Mouse (Mus musculus) liver, embryonic 16.5 days (tissue): Measurements from ENCODE around the gene Stk24. TPM values are rescaled to one million over a fixed set of nuclear protein-coding genes. Genes with fewer than 3 reads are reported as not detected.
A peak's percentile ranks its signal among the peaks of the same experiment; 100 is the strongest.

ENCODE experiments used
- ATAC-seq: fragments of 200-750 bp; cut with Nextera tagmentation; 2 replicates; pipeline ENCODE4 v1.8.0; 2017; ENCODE audit warnings: low read depth, mild to moderate bottlenecking, moderate number of reproducible peaks, moderate library complexity
- H3K27ac ChIP-seq: fragments of 300-500 bp; sonication (generic); 2 replicates; pipeline ENCODE4 v1.5.1; 2014; ENCODE audit warnings: mild to moderate bottlenecking, low read length
- H3K27me3 ChIP-seq: fragments of 300-500 bp; sonication (generic); 2 replicates; pipeline ENCODE4 v1.6.1; 2014; ENCODE audit warnings: low read depth, low read length, mixed read lengths; ENCODE audit not compliant: control insufficient read depth, insufficient read depth
- H3K36me3 ChIP-seq: fragments of 300-500 bp; sonication (generic); 2 replicates; pipeline ENCODE4 v1.6.1; 2014; ENCODE audit warnings: mild to moderate bottlenecking; ENCODE audit not compliant: control insufficient read depth, insufficient read depth
- H3K4me1 ChIP-seq: fragments of 300-500 bp; sonication (generic); 2 replicates; pipeline ENCODE4 v1.6.1; 2014; ENCODE audit warnings: low read depth, low read length, mixed read lengths; ENCODE audit not compliant: control insufficient read depth
- H3K4me2 ChIP-seq: fragments of 300-500 bp; sonication (generic); 2 replicates; pipeline ENCODE4 v1.6.1; 2014; ENCODE audit warnings: low read depth, low read length, mixed read lengths
- H3K4me3 ChIP-seq: fragments of 300-500 bp; sonication (generic); 2 replicates; pipeline ENCODE4 v1.5.1; 2014; ENCODE audit warnings: low read depth, mild to moderate bottlenecking, low read length
- H3K9ac ChIP-seq: fragments of 300-500 bp; sonication (generic); 2 replicates; pipeline ENCODE4 v1.6.1; 2014; ENCODE audit warnings: low read depth, low read length
- H3K9me3 ChIP-seq: fragments of 300-500 bp; sonication (generic); replicated peaks from 2 replicates; pipeline ENCODE4 v1.6.1; 2016; ENCODE audit warnings: low read length; ENCODE audit not compliant: control insufficient read depth
- WGBS: fragments of 180-500 bp; shearing (Covaris S2); extraction: QIAGEN DNeasy Blood & Tissue Kit; methylation state at CpG from one replicate; pipeline ENCODE4 v1.1.7; 2014; ENCODE audit not compliant: insufficient replicate concordance; 5-methylcytosine and 5-hydroxymethylcytosine counted together
- polyA plus RNA-seq: library from polyadenylated mRNA; unstranded; fragments of >200 nt; fragmentation: Nextera tagmentation; extraction: Ambion mirVana; gene quantifications from 2 replicates; pipeline ENCODE4 v1.2.1, GENCODE M21; 2015

The Stk24 gene
- polyA plus RNA-seq, 1 experiment from 2014 or later, result 26.1 TPM

GRCm38 (mm10) chr14:121373901-121374300, 5.9 kb downstream of the Stk24 start:
- no peak overlapping the region for H3K4me2 ChIP-seq
- ATAC-seq, result no peak
- peaks cover 74% of the 10 kb centered on the region for H3K4me1 ChIP-seq
- 90% methylated on average over 4 of the region's 4 CpGs for WGBS
- H3K27me3 ChIP-seq, result no peaks in the 10 kb centered on the region
- no peaks in the 10 kb centered on the region for H3K9me3 ChIP-seq
- H3K36me3 ChIP-seq, result peaks cover 6% of the 10 kb centered on the region
- H3K27ac ChIP-seq, result no peak overlapping the region
- no peak overlapping the region for H3K4me3 ChIP-seq
- no peak overlapping the region for H3K9ac ChIP-seq

DNA sequence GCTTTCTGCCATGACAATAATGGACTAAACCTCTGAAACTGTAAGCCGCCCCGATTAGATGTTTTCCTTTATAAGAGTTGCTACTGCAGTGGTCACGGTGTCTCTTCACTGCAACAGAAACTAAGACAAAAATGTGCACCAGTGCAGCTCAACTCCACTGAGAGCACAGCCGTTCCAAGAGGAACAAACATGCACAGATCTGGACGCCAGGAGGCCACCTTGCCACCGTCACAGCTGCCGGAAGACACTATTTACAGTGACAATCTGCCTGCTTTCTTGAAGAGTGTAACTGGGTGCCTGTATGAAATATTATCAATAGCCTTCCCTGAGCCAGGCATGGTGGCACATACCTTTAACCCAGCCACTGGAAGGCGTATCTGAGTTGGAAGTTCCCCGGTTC, 6.8 kb downstream of the Stk24 start:
- H3K4me1 ChIP-seq, result peaks cover 83% of the 10 kb centered on the region
- H3K9ac ChIP-seq, result no peak overlapping the region
- H3K36me3 ChIP-seq, result peaks cover 6% of the 10 kb centered on the region
- ATAC-seq, result no peak
- H3K27ac ChIP-seq, result no peak overlapping the region
- H3K27me3 ChIP-seq, result no peaks in the 10 kb centered on the region
- H3K4me3 ChIP-seq, result no peak overlapping the region
- no peaks in the 10 kb centered on the region for H3K9me3 ChIP-seq
- 59% methylated on average over 9 of the region's 9 CpGs for WGBS
- no peak overlapping the region for H3K4me2 ChIP-seq

- WGBS, result 27% methylated on average over 5 of the region's 5 CpGs
- Histone ChIP-seq H3K4me3 (no peak overlapping the region), H3K27ac (peak overlapping the region; percentile 36), H3K36me3 (peaks cover 6% of the 10 kb centered on the region), H3K9ac (no peak overlapping the region), H3K27me3 (no peaks in the 10 kb centered on the region), H3K9me3 (no peaks in the 10 kb centered on the region), H3K4me1 (peaks cover 85% of the 10 kb centered on the region), H3K4me2 (no peak overlapping the region)
- ATAC-seq, result no peak
Measured at GRCm38 (mm10) chr14:121371911-121372820, 7.6 kb downstream of the Stk24 start.

DNA sequence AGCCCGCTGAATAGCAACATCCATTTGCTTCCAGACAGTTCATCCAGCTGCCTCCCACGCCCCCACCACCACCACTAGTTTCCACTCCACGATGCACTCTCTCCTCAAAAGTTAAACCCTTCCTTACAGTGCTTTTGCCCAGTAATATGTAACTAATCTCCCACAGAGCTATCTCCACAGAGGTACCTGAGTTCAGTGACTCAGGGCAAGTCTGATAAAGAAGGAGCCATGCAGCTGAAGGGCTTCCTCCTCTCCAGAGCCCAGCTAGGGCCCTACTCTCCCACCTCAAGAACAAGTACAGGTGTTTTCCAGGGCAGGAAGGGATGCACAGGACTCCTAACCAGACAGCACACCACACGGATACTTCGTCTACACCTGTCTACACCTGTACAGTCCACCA, 10.4 kb downstream of the Stk24 start:
- ATAC-seq, result no peak
- H3K27ac ChIP-seq, result peak overlapping the region; percentile 51
- no peaks in the 10 kb centered on the region for H3K9me3 ChIP-seq
- 47% methylated on average over 5 of the region's 5 CpGs for WGBS
- 0 out of 2 replicates have a peak, but pooled peaks cover 3% of the 10 kb centered on the region for H3K36me3 ChIP-seq
- H3K27me3 ChIP-seq, result no peaks in the 10 kb centered on the region
- H3K4me1 ChIP-seq, result peaks cover 92% of the 10 kb centered on the region
- H3K4me2 ChIP-seq, result peak overlapping the region; percentile 28
- H3K9ac ChIP-seq, result peak overlapping the region; percentile 44
- H3K4me3 ChIP-seq, result no peak overlapping the region

DNA sequence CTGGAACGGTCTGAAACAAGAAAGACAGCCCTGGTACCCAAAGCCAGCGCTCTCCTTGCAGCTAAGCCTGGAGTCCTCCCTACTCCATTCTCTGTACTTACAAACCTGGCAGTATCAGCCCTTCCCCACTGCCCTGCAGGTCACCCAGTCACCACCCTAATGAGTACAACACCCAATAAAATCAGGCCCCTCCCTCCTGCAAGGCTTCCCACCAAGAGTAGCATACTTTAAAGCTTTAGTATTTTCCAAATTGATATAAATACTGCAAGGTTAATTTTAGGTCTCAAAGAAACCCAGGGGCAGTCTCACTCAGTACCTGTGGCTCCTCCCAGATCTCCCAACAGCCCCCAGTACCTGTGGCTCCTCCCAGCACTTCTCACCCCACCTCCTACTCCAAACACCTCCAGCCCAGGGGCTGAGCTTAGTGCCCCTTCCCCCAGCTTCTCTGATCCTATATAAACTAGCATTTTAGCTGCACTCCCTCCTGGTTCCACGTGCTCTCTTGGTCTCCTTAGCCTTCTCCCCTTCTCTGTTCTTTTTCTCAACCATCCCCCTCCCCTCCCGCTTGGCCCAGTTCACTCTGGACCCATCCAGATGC, 11.6 kb downstream of the Stk24 start:
- Histone ChIP-seq H3K4me1 (peaks cover 90% of the 10 kb centered on the region), H3K27me3 (no peaks in the 10 kb centered on the region), H3K4me2 (peak overlapping the region; percentile 81), H3K4me3 (no peak overlapping the region), H3K9ac (0 out of 2 replicates have a peak overlapping the region, but pooled peaks have one; percentile 14), H3K36me3 (0 out of 2 replicates have a peak, but pooled peaks cover 3% of the 10 kb centered on the region), H3K27ac (peak overlapping the region; percentile 92), H3K9me3 (no peaks in the 10 kb centered on the region)
- 55% methylated on average over 4 of the region's 4 CpGs for WGBS
- ATAC-seq, result peak; percentile 12; the same call in 1 of the 2 replicates

DNA sequence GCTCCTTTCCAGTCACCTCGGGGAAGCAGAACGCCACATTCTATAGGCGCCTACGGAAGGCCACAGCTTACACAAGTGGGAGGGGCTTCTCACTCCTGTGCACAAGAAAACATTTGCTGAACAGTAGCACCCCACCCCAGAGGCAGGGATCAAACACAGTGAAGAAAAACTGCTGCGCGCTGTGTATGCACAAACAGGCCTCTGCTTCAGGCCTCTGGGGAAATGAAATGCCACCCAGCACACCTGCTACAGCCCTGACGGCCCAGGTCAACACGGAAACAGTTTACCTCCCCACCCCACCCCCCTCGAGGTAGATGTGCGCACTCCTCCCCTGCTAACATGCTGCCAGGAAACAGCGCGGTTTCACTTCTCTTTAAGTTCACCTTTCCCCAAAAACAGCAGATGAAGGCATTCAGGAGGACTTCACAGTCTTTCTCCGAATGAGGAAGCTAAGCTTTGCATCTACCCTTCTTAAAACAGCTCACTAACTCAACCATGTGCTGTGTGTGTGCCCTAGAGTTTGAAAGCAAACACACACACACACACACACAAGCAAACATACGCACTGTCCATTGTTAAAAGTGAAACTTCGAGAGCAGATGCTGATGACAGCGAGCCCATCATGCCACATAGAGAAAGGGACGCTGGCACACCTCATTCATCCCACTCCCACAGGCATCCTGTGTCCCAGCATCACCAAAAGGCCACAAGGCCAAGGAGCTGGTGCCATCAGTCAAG, 13.7 kb downstream of the Stk24 start:
- peaks cover 93% of the 10 kb centered on the region for H3K4me1 ChIP-seq
- no peaks in the 10 kb centered on the region for H3K36me3 ChIP-seq
- WGBS, result 11% methylated on average over 17 of the region's 17 CpGs
- H3K4me3 ChIP-seq, result peak overlapping the region; percentile 47
- no peaks in the 10 kb centered on the region for H3K27me3 ChIP-seq
- H3K9me3 ChIP-seq, result no peaks in the 10 kb centered on the region
- peak; percentile 79 for ATAC-seq
- peak overlapping the region; percentile 81 for H3K4me2 ChIP-seq
- peak overlapping the region; percentile 92 for H3K27ac ChIP-seq
- peak overlapping the region; percentile 58 for H3K9ac ChIP-seq

- Histone ChIP-seq H3K9ac (peak overlapping the region; percentile 58), H3K36me3 (no peaks in the 10 kb centered on the region), H3K27ac (peak overlapping the region; percentile 92), H3K9me3 (no peaks in the 10 kb centered on the region), H3K4me1 (peaks cover 95% of the 10 kb centered on the region), H3K27me3 (no peaks in the 10 kb centered on the region), H3K4me3 (peak overlapping the region; percentile 47), H3K4me2 (peak overlapping the region; percentile 81)
- peak; percentile 84 for ATAC-seq
- 10% methylated on average over 7 of the region's 7 CpGs for WGBS
Measured at GRCm38 (mm10) chr14:121365390-121365789, 14.4 kb downstream of the Stk24 start.

GRCm38 (mm10) chr14:121364282-121364681, 15.5 kb downstream of the Stk24 start:
- no peaks in the 10 kb centered on the region for H3K9me3 ChIP-seq
- ATAC-seq, result peak; percentile 44
- H3K27me3 ChIP-seq, result no peaks in the 10 kb centered on the region
- H3K4me2 ChIP-seq, result peak overlapping the region; percentile 31; the same call in 1 of the 2 replicates
- no peak overlapping the region; the same call in 1 of the 2 replicates for H3K4me3 ChIP-seq
- WGBS, result 47% methylated on average over 7 of the region's 7 CpGs
- peaks cover 95% of the 10 kb centered on the region for H3K4me1 ChIP-seq
- peak overlapping the region; percentile 92 for H3K27ac ChIP-seq
- H3K36me3 ChIP-seq, result no peaks in the 10 kb centered on the region
- H3K9ac ChIP-seq, result no peak overlapping the region
